Mouse (Mus musculus) brain, embryonic 14.5 days (tissue): ENCODE data around the gene Gm10229. TPM values are rescaled to one million over a fixed set of nuclear protein-coding genes. Genes with fewer than 3 reads are reported as not detected.
"Not testable (repeated sequence)": the region's sequence is repeated elsewhere in the genome, so short reads cannot be mapped to it uniquely, and the experiment has no call there.

Experiments used
- DNase-seq: peaks from one replicate; pipeline ENCODE4 v3.0.0-alpha.2; 2011; ENCODE audit warnings: low read depth
- CTCF ChIP-seq: fragments of 200-500 bp; IDR thresholded peaks from 2 replicates; pipeline ENCODE4 v1.5.1; 2012; ENCODE audit warnings: inconsistent platforms, mild to moderate bottlenecking, moderate library complexity, borderline replicate concordance; ENCODE audit not compliant: insufficient read depth, insufficient read length; ENCODE audit errors: extremely low read depth
- POLR2A ChIP-seq: fragments of 200-500 bp; IDR thresholded peaks from 2 replicates; pipeline ENCODE4 v1.6.1; 2012; ENCODE audit warnings: mild to moderate bottlenecking, inconsistent platforms, borderline replicate concordance; ENCODE audit not compliant: poor library complexity, insufficient read depth, insufficient read length, severe bottlenecking; ENCODE audit errors: extremely low read depth
- polyA plus RNA-seq: library from polyadenylated mRNA; depleted of rRNA; stranded (reverse); fragments of >200 nt; gene quantifications from 2 replicates; pipeline ENCODE4 v1.2.3, GENCODE M21; 2012; rRNA removed

Gm10229 gene
- polyA plus RNA-seq: not detected in 2 replicates

DNA sequence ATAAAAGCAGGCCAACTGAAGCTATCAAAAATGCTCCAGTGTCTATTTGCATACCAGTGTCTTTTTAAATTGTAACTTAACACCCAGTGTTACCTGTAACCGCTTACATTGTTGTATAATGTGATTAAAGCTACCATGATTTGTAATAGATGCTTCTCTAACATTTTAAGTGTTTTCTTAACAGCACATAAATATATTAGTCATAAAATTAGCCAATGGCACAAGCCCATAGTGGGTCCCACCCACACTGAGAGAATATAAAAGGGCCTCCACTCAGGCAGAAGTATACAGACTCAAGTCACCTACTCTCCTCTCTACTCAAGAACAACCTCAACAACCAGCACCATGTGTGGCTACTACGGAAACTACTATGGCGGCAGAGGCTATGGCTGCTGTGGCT lies at the start of gene Gm10229:
Gm10229 (plus strand) TSS at position 301 of the 400 bp plus-strand sequence.
- DNase-seq: not testable (repeated sequence)

DNA sequence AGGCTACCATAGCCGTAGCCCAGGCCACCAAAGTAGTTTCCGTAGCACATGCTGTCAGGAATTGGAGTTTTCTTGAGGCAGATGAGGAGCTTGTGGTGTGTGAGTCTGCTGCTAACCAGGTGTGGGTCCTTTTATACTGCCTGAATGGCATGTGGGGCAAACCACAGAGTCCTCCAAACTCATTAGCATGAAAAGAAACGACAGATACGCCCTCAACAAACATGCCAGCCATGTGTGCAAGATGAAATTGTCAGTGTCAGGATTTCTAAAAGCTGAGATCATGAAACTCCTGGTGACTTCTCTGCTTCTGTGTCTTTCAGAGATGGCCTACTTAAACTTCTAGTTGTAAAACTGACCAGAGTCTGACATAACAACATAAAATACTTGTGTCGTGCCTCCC lies 4.4 kb upstream of the Gm10229 start, which contains the start of gene Krtap22-2:
Krtap22-2 (minus strand) TSS at position 101 of the 400 bp plus-strand sequence.
- TF ChIP-seq POLR2A (no peak), CTCF (no peak)
- DNase-seq: no peak

DNA sequence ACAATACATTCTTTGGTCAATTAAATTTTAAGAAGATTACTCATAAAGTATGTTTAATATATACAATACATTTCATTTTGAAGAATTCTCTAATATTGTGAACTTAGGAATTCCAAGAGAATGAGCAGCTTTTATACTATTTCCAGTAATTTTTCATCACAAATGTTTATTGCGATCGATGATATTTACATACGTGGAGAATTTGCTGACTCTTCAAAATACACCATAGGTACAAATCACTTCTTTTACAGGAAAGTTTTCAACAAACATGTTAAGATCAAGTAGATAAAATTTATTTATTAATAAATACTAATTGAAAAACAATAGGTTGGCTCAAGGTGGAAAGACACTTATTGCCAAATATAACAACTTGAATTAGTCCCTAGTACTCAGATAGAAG lies 1.1 kb upstream of the Gm10229 start:
- TF ChIP-seq CTCF: no peak
- TF ChIP-seq POLR2A: no peak
- no peak for DNase-seq

DNA sequence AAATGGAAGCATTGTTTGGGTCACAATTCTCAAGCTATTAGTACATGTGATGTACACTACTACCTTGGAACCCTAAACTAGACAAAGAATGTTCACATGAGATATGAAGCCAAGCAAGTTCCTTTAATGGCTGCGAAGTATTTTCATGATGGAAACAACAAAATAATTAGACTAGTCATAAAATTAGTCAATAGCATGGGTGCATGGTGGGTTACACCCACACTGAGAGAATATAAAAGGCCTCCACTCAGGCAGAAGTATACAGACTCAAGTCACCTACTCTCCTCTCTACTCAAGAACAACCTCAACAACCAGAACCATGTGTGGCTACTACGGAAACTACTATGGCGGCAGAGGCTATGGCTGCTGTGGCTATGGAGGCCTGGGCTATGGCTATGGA lies 16.3 kb downstream of the Gm10229 start, which contains the start of gene Krtap6-1:
Krtap6-1 (plus strand) TSS at position 301 of the 400 bp plus-strand sequence.
- not testable (repeated sequence) for DNase-seq

DNA sequence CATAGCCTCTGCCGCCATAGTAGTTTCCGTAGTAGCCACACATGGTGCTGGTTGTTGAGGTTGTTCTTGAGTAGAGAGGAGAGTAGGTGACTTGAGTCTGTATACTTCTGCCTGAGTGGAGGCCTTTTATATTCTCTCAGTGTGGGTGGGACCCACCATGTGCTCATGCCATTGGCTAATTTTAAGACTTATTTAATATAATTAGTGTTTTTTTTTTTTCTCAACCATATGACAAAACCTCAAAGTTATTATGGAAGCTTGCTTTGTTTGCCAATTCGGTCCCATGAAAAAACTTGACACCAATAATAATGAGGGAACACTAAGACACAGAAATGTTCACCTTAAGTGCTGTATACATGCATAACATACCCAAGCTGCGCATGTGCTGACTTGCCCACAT lies 26.3 kb downstream of the Gm10229 start, which contains the start of gene Gm10228:
Gm10228 (minus strand) TSS at position 101 of the 400 bp plus-strand sequence.
- not testable (repeated sequence) for DNase-seq

DNA sequence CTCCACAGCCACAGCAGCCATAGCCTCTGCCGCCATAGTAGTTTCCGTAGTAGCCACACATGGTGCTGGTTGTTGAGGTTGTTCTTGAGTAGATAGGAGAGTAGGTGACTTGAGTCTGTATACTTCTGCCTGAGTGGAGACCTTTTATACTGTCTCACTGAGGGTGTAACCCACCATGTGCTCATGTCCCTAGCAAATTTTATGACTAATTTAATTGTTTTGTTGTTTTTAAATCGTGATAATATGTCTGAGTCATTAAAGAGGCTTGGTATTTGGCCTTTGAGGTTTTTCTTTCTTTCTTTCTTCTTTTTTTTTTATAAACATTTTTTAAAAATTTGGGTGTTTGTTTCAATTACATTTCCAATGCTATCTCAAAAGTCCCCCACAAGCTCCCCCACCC lies 32.7 kb downstream of the Gm10229 start, which contains the start of gene Krtap6-5:
Krtap6-5 (minus strand) TSS at position 101 of the 400 bp plus-strand sequence.
- DNase-seq: no peak
- TF ChIP-seq CTCF (no peak), POLR2A (no peak)

DNA sequence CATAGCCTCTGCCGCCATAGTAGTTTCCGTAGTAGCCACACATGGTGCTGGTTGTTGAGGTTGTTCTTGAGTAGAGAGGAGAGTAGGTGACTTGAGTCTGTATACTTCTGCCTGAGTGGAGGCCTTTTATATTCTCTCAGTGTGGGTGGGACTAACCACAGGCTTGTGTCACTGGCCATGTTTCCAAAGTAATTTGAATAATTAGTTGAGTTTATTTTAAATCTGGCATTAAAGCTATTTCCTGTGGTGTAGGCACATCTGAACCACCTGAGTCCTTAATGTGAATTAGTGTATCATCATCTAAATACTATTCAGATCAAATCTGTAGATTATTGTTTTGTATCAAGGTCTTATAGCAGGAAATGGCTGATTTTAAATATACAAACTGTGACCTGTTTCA lies 48.8 kb downstream of the Gm10229 start, which contains the start of gene 1110025L11Rik:
1110025L11Rik (minus strand) TSS at position 101 of the 400 bp plus-strand sequence.
- DNase-seq: not testable (repeated sequence)

Other genes starting within 250 kb of the Gm10229 start
- not detected in 2 replicates for gene 2310057N15Rik, start 241.1 kb upstream of the Gm10229 start, polyA plus RNA-seq
- gene Gm5965, start 237.4 kb upstream of the Gm10229 start, polyA plus RNA-seq: not detected in 2 replicates
- gene Gm20741, start 203.1 kb upstream of the Gm10229 start, polyA plus RNA-seq: not detected in 2 replicates
- not detected in 2 replicates for gene Krtap15, start 195.1 kb upstream of the Gm10229 start, polyA plus RNA-seq
- not detected in 2 replicates for gene Krtap14, start 189.1 kb upstream of the Gm10229 start, polyA plus RNA-seq
- gene Krtap19-1, start 145.9 kb upstream of the Gm10229 start, polyA plus RNA-seq: not detected in 2 replicates
- not detected in 2 replicates for gene Krtap19-2, start 141.0 kb upstream of the Gm10229 start, polyA plus RNA-seq
- gene Krtap19-3, start 137.2 kb upstream of the Gm10229 start, polyA plus RNA-seq: not detected in 2 replicates
- not detected in 2 replicates for gene Krtap19-4, start 130.2 kb upstream of the Gm10229 start, polyA plus RNA-seq
- not detected in 2 replicates for gene Krtap19-5, start 118.8 kb upstream of the Gm10229 start, polyA plus RNA-seq
- gene Krtap19-9b, start 83.0 kb upstream of the Gm10229 start, polyA plus RNA-seq: not detected in 2 replicates
- not detected in 2 replicates for gene Krtap16-3, start 52.4 kb upstream of the Gm10229 start, polyA plus RNA-seq
- not detected in 2 replicates for gene Krtap22-2, start 4.5 kb upstream of the Gm10229 start, polyA plus RNA-seq
- gene Krtap6-1, start 16.4 kb downstream of the Gm10229 start, polyA plus RNA-seq: not detected in 2 replicates
- gene Gm10228, start 26.2 kb downstream of the Gm10229 start, polyA plus RNA-seq: not detected in 2 replicates
- gene Krtap6-5, start 32.6 kb downstream of the Gm10229 start, polyA plus RNA-seq: not detected in 2 replicates
- gene 1110025L11Rik, start 48.7 kb downstream of the Gm10229 start, polyA plus RNA-seq: not detected in 2 replicates
- not detected in 2 replicates for gene Krtap6-3, start 68.7 kb downstream of the Gm10229 start, polyA plus RNA-seq
- gene Gm6358, start 125.6 kb downstream of the Gm10229 start, polyA plus RNA-seq: not detected in 2 replicates
- gene Gm10061, start 135.8 kb downstream of the Gm10229 start, polyA plus RNA-seq: not detected in 2 replicates
- not detected in 2 replicates for gene Gm9789, start 142.7 kb downstream of the Gm10229 start, polyA plus RNA-seq
- not detected in 2 replicates for gene Gm7735, start 154.2 kb downstream of the Gm10229 start, polyA plus RNA-seq
- not detected in 2 replicates for gene 1110057P08Rik, start 159.5 kb downstream of the Gm10229 start, polyA plus RNA-seq
- gene Krtap20-2, start 190.6 kb downstream of the Gm10229 start, polyA plus RNA-seq: not detected in 2 replicates